Mouse (Mus musculus) forebrain, embryonic 11.5 days (tissue): ENCODE results near the gene Jag2. TPM values are rescaled to one million over a fixed set of nuclear protein-coding genes. Genes with fewer than 3 reads are reported as not detected.

Source experiments
- ATAC-seq: fragments of 200-750 bp; cut with Nextera tagmentation; replicated peaks from 2 replicates; pipeline ENCODE4 v1.8.0; 2017; ENCODE audit warnings: moderate TSS enrichment; ENCODE audit not compliant: low FRiP score
- DNase-seq: peaks from one replicate; pipeline ENCODE4 v3.0.0-alpha.2; 2017; ENCODE audit warnings: low spot score
- H3K27ac ChIP-seq: fragments of 300-500 bp; sonication (generic); 2 replicates; pipeline ENCODE4 v1.5.1; 2014; ENCODE audit warnings: low read depth, low read length
- H3K27me3 ChIP-seq: fragments of 300-500 bp; sonication (generic); 2 replicates; pipeline ENCODE4 v1.6.1; 2014; ENCODE audit warnings: mild to moderate bottlenecking, low read length, mixed read lengths; ENCODE audit not compliant: control insufficient read depth, insufficient read depth
- H3K36me3 ChIP-seq: fragments of 300-500 bp; sonication (generic); 2 replicates; pipeline ENCODE4 v1.6.1; 2014; ENCODE audit warnings: mild to moderate bottlenecking, low read length, moderate library complexity, mixed read lengths; ENCODE audit not compliant: control insufficient read depth, insufficient read depth
- H3K4me1 ChIP-seq: fragments of 300-500 bp; sonication (generic); replicated peaks from 2 replicates; pipeline ENCODE4 v1.6.1; 2014; ENCODE audit warnings: low read length, mixed read lengths; ENCODE audit not compliant: control insufficient read depth, insufficient read depth
- H3K4me2 ChIP-seq: fragments of 300-500 bp; sonication (generic); 2 replicates; pipeline ENCODE4 v1.6.1; 2014; ENCODE audit warnings: low read depth, mild to moderate bottlenecking, low read length, moderate library complexity, mixed read lengths; ENCODE audit not compliant: severe bottlenecking
- H3K4me3 ChIP-seq: fragments of 300-500 bp; sonication (generic); 2 replicates; pipeline ENCODE4 v1.5.1; 2014; ENCODE audit warnings: low read depth, low read length
- H3K9ac ChIP-seq: fragments of 300-500 bp; sonication (generic); 2 replicates; pipeline ENCODE4 v1.6.1; 2014; ENCODE audit warnings: low read length
- H3K9me3 ChIP-seq: fragments of 300-500 bp; sonication (generic); 2 replicates; pipeline ENCODE4 v1.6.1; 2016; ENCODE audit warnings: low read length, mixed read lengths; ENCODE audit not compliant: control insufficient read depth
- WGBS: fragments of 180-500 bp; shearing (Covaris S2); extraction: QIAGEN DNeasy Blood & Tissue Kit; methylation state at CpG from one replicate; pipeline ENCODE4 v1.1.7; 2014; 5-methylcytosine and 5-hydroxymethylcytosine counted together
- polyA plus RNA-seq: library from polyadenylated mRNA; unstranded; fragments of >200 nt; fragmentation: Nextera tagmentation; extraction: Ambion mirVana; gene quantifications from 2 replicates; pipeline ENCODE4 v1.2.1, GENCODE M21; 2014

Gene Jag2
- polyA plus RNA-seq, 1 experiment from 2014 or later = 3.2 TPM

- Histone ChIP-seq H3K4me1 (peaks cover 14% of the 10 kb centered on the region), H3K4me3 (peak overlapping the region; percentile 58), H3K36me3 (no peaks in the 10 kb centered on the region), H3K4me2 (peak overlapping the region; percentile 94), H3K9me3 (no peaks in the 10 kb centered on the region), H3K27ac (peak overlapping the region; percentile 77), H3K27me3 (no peaks in the 10 kb centered on the region), H3K9ac (peak overlapping the region; percentile 89)
- under 1% methylated on average over 46 of the region's 58 CpGs for WGBS
- peak; percentile 95 for DNase-seq
- peak; percentile 87 for ATAC-seq
Observed at GRCm38 (mm10) chr12:112950040-112950760, 20.6 kb upstream of the Jag2 start.

- peaks cover 14% of the 10 kb centered on the region for H3K4me1 ChIP-seq
- 25% methylated on average over 4 of the region's 4 CpGs for WGBS
- no peak for ATAC-seq
Observed at GRCm38 (mm10) chr12:112947307-112947706, 17.7 kb upstream of the Jag2 start.

GRCm38 (mm10) chr12:112943669-112944068, 14.1 kb upstream of the Jag2 start:
- Histone ChIP-seq H3K4me1 (peaks cover 2% of the 10 kb centered on the region; the same call in 1 of the 2 replicates), H3K27ac (no peak overlapping the region), H3K36me3 (no peaks in the 10 kb centered on the region), H3K9ac (no peak overlapping the region), H3K4me3 (no peak overlapping the region), H3K4me2 (no peak overlapping the region), H3K9me3 (no peaks in the 10 kb centered on the region), H3K27me3 (no peaks in the 10 kb centered on the region)
- 96% methylated on average over 2 of the region's 2 CpGs for WGBS
- DNase-seq (no peak), ATAC-seq (no peak)

More at GRCm38 (mm10) chr12:112947307-112947706, 17.7 kb upstream of the Jag2 start:
- Histone ChIP-seq H3K4me3 (no peak overlapping the region), H3K36me3 (no peaks in the 10 kb centered on the region), H3K4me2 (no peak overlapping the region), H3K27me3 (no peaks in the 10 kb centered on the region), H3K9ac (no peak overlapping the region), H3K9me3 (no peaks in the 10 kb centered on the region), H3K27ac (no peak overlapping the region)
- DNase-seq = no peak

- 2% methylated on average over 48 of the region's 58 CpGs for WGBS
- ATAC-seq (peak; percentile 81), DNase-seq (peak; percentile 86)
- Histone ChIP-seq H3K4me2 (peak within 1 kb of the TSS; percentile 67), H3K27ac (peak within 1 kb of the TSS; percentile 46; the same call in 1 of the 2 replicates), H3K9ac (peak within 1 kb of the TSS; percentile 80), H3K4me3 (peak within 1 kb of the TSS; percentile 68), H3K4me1 (peaks cover 2% of the 10 kb centered on the region; the same call in 1 of the 2 replicates), H3K27me3 (no peaks in the 10 kb centered on the region), H3K36me3 (no peaks in the 10 kb centered on the region), H3K9me3 (no peaks in the 10 kb centered on the region)
Observed at GRCm38 (mm10) chr12:112941776-112942713, 12.5 kb upstream of the Jag2 start, which contains the start of gene Nudt14. Gene Nudt14 (minus strand): TSS chr12:112942124.

- ATAC-seq (peak; percentile 6; the same call in 1 of the 2 replicates), DNase-seq (no peak)
- H3K9me3 ChIP-seq = no peaks in the 10 kb centered on the region
- H3K4me3 ChIP-seq = peak overlapping the region; percentile 68
- peak overlapping the region; percentile 67 for H3K4me2 ChIP-seq
- no peak overlapping the region for H3K27ac ChIP-seq
- H3K36me3 ChIP-seq = no peaks in the 10 kb centered on the region
- H3K4me1 ChIP-seq = peaks cover 2% of the 10 kb centered on the region; the same call in 1 of the 2 replicates
- no peaks in the 10 kb centered on the region for H3K27me3 ChIP-seq
- 44% methylated on average over 10 of the region's 10 CpGs for WGBS
- peak overlapping the region; percentile 80 for H3K9ac ChIP-seq
Observed at GRCm38 (mm10) chr12:112941156-112941775, 11.7 kb upstream of the Jag2 start.

GRCm38 (mm10) chr12:112940710-112941109, 11.1 kb upstream of the Jag2 start:
- no peak for DNase-seq

GRCm38 (mm10) chr12:112940238-112940637, 10.7 kb upstream of the Jag2 start:
- WGBS = 96% methylated on average over 4 of the region's 4 CpGs
- H3K27ac ChIP-seq = no peak overlapping the region
- H3K4me3 ChIP-seq = no peak overlapping the region
- no peak overlapping the region for H3K9ac ChIP-seq
- no peak for ATAC-seq
- H3K9me3 ChIP-seq = no peaks in the 10 kb centered on the region
- H3K36me3 ChIP-seq = no peaks in the 10 kb centered on the region
- H3K4me2 ChIP-seq = no peak overlapping the region
- no peaks in the 10 kb centered on the region for H3K27me3 ChIP-seq
- no peak for DNase-seq
- H3K4me1 ChIP-seq = peaks cover 2% of the 10 kb centered on the region; the same call in 1 of the 2 replicates

More at GRCm38 (mm10) chr12:112940710-112941109, 11.1 kb upstream of the Jag2 start:
- 87% methylated on average over 9 of the region's 9 CpGs for WGBS
- Histone ChIP-seq H3K27me3 (no peaks in the 10 kb centered on the region), H3K4me3 (no peak overlapping the region), H3K9me3 (no peaks in the 10 kb centered on the region), H3K27ac (no peak overlapping the region), H3K36me3 (no peaks in the 10 kb centered on the region), H3K4me1 (peaks cover 2% of the 10 kb centered on the region; the same call in 1 of the 2 replicates), H3K4me2 (no peak overlapping the region), H3K9ac (no peak overlapping the region)
- no peak for ATAC-seq
